Mouse (Mus musculus) bone marrow macrophage, adult 2 months (primary cell): ENCODE measurements at regions not wholly inside any gene's neighbourhood (a gene's known extent, or its start where the extent isn't known, plus 50 kb on each side); places are given as distances from the start of the nearest gene placed in this dataset.

ENCODE experiments used
- H3K27ac ChIP-seq: 2 replicates; pipeline ENCODE4 v1.5.1; 2012; ENCODE audit warnings: low read depth, low read length; ENCODE audit not compliant: insufficient read depth
- H3K4me1 ChIP-seq: 2 replicates; pipeline ENCODE4 v1.6.1; 2012; ENCODE audit warnings: low read length; ENCODE audit not compliant: control insufficient read depth, insufficient read depth
- H3K4me3 ChIP-seq: 2 replicates; pipeline ENCODE4 v1.5.1; 2012; ENCODE audit warnings: mild to moderate bottlenecking, low read length, moderate library complexity; ENCODE audit not compliant: insufficient read depth
- CTCF ChIP-seq: IDR thresholded peaks from 2 replicates; pipeline ENCODE4 v1.5.1; 2012; ENCODE audit warnings: low read depth, mild to moderate bottlenecking, low read length, moderate library complexity
- POLR2A ChIP-seq: IDR thresholded peaks from 2 replicates; pipeline ENCODE4 v1.6.1; 2012; ENCODE audit warnings: mild to moderate bottlenecking, low read depth, low read length, borderline replicate concordance

- Histone ChIP-seq H3K27ac (no peak overlapping the region), H3K4me1 (no peaks in the 10 kb centered on the region), H3K4me3 (no peak overlapping the region)
- TF ChIP-seq CTCF (no peak), POLR2A (no peak)
Observed at GRCm38 (mm10) chr7:36352761-36353160, 345.2 kb upstream of the Tshz3 start.

GRCm38 (mm10) chr7:36350616-36351015, 347.3 kb upstream of the Tshz3 start:
- Histone ChIP-seq H3K4me1 (no peaks in the 10 kb centered on the region), H3K4me3 (no peak overlapping the region), H3K27ac (no peak overlapping the region)
- TF ChIP-seq POLR2A (no peak), CTCF (no peak)

- H3K4me1 ChIP-seq: no peaks in the 10 kb centered on the region
- TF ChIP-seq POLR2A: no peak
- TF ChIP-seq CTCF: no peak
- H3K4me3 ChIP-seq: no peak overlapping the region
- no peak overlapping the region for H3K27ac ChIP-seq
Observed at GRCm38 (mm10) chr7:36348195-36348594, 349.7 kb upstream of the Tshz3 start.

- Histone ChIP-seq H3K4me3 (no peak overlapping the region), H3K27ac (no peak overlapping the region), H3K4me1 (no peaks in the 10 kb centered on the region)
- no peak for TF ChIP-seq CTCF
- TF ChIP-seq POLR2A: no peak
Observed at GRCm38 (mm10) chr7:36334857-36335256, 363.1 kb upstream of the Tshz3 start.

GRCm38 (mm10) chr7:36334091-36334490, 363.8 kb upstream of the Tshz3 start:
- Histone ChIP-seq H3K27ac (no peak overlapping the region), H3K4me1 (no peaks in the 10 kb centered on the region), H3K4me3 (no peak overlapping the region)
- TF ChIP-seq CTCF (no peak), POLR2A (no peak)

GRCm38 (mm10) chr7:36332633-36333032, 365.3 kb upstream of the Tshz3 start:
- Histone ChIP-seq H3K4me3 (no peak overlapping the region), H3K4me1 (no peaks in the 10 kb centered on the region), H3K27ac (no peak overlapping the region)
- TF ChIP-seq POLR2A (no peak), CTCF (no peak)

- H3K4me3 ChIP-seq: no peak overlapping the region
- H3K4me1 ChIP-seq: no peaks in the 10 kb centered on the region
- H3K27ac ChIP-seq: no peak overlapping the region
- TF ChIP-seq CTCF (no peak), POLR2A (no peak)
Observed at GRCm38 (mm10) chr7:36328141-36328540, 369.8 kb upstream of the Tshz3 start.

- no peak overlapping the region for H3K27ac ChIP-seq
- no peaks in the 10 kb centered on the region for H3K4me1 ChIP-seq
- no peak overlapping the region for H3K4me3 ChIP-seq
- TF ChIP-seq POLR2A (no peak), CTCF (no peak)
Observed at GRCm38 (mm10) chr7:36324035-36324434, 373.9 kb upstream of the Tshz3 start.

GRCm38 (mm10) chr7:36322181-36322580, 375.7 kb upstream of the Tshz3 start:
- Histone ChIP-seq H3K4me3 (no peak overlapping the region), H3K27ac (no peak overlapping the region), H3K4me1 (no peaks in the 10 kb centered on the region)
- TF ChIP-seq CTCF (no peak), POLR2A (no peak)

- H3K4me3 ChIP-seq: no peak overlapping the region
- TF ChIP-seq POLR2A (no peak), CTCF (no peak)
- H3K27ac ChIP-seq: no peak overlapping the region
- no peaks in the 10 kb centered on the region for H3K4me1 ChIP-seq
Observed at GRCm38 (mm10) chr7:36317466-36318212, 380.3 kb upstream of the Tshz3 start.
